Mouse (Mus musculus) activated CD4-positive, CD25-positive, alpha-beta regulatory T cell, adult 4 months (primary cell): ENCODE data around the gene 1700008O03Rik. TPM values are rescaled to one million over a fixed set of nuclear protein-coding genes. Genes with fewer than 3 reads are reported as not detected.

Experiments used
- ATAC-seq: one replicate; pipeline ENCODE4 v1.8.0; 2017
- polyA plus RNA-seq, 2 experiments: library from polyadenylated mRNA; unstranded; fragments of 100-300 nt; shearing (Covaris generic); gene quantifications; one replicate each; pipeline ENCODE4 v1.2.1; 2017

1700008O03Rik gene
- polyA plus RNA-seq, 2 experiments from 2014 or later, result 0.59 to 0.66 TPM

DNA sequence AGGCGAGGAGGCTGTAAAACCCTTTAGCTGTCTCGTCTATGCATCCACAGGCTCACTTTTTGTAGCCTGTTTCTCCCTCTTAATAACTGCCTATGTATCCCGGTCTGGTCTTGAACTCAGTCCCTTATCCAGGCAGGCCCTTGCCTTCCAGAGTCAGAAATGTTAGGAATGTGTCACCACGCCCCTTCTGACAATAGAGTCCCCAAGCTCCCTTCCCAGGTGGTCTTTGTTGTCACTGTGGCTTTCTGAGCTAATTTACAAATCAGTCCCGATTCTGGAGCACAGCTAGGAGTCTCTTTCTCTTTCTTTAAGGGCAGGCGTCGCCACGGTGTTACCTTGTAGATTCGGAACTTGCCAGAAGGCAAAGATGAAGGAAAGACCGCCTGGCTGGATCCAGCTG, 10.4 kb downstream of the 1700008O03Rik start:
- no peak for ATAC-seq

DNA sequence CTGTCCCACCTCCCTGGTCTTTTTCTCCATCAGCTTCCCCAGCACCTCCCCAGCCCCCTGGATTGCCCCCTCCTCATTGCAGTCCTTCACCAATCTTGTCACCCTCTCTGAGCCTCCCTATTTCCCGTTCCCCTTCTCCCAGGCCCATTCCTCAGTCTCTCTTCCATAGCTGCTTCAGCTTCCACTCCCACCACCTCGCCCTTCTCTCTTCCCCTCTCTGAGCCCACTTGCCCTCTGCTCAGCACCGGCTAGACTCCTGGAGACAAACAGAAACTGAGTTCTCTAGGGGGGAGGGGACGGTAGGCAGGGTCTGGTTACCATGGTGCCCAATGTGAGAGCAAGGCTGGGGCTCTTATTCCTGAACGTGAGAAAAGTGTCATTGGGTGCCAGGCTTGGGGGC, 10.9 kb downstream of the 1700008O03Rik start:
- no peak for ATAC-seq

DNA sequence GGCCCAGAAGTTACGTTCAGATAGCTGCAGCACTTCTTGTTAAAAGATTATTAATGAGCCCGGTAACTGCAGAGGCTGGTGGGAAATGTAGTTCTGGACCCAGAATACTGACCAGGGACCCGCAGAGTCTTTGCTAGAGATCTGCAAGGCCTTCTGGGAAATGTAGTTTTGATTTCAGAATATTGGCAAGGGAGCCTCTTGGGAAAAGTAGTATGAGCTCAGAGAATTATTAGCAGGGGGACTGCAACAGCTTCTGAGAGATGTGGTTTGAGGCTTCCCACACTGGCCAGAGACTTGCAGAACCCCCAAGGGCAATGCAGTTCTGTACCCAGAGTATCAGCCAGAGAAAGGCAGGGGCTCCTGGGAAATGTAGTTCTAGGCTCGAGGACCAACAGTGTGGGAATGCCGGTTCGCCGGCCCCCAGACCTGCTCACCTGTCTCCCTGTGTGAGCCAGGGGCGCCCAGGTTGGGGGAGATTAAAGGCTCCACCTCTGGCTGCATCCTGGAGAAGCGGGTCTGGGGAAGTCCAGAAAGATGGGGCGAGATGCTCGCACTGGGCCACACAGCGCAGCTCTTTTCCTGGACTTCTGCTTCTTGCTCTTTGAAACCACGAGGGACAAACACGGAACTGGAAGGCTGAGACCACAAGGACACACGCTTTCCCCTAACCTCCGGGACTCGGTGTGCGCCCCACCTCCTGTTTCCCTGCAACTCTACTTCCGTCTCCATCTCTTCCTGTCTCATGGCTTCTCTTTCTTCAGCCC, 11.5 kb downstream of the 1700008O03Rik start:
- peak; percentile 97 for ATAC-seq

DNA sequence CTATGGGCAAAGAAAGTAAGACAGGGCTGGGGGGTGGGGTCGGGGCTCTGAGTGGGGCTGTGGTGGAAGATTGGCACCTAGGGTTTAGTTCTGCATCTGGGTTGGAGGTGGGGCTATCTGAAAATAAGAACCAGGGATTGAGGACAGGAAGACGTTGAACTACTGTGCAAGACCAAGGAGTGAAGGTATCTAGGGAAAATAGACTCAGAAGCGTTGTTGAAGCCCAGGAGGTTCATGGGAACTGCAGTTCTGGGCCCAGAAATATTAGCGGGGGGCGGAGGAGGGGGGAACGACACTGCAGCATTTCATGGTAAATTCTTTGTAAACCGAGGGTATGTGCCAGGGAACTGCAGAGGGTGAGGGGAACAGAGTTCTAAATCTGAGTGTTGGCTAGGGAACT, 12.2 kb downstream of the 1700008O03Rik start:
- no peak for ATAC-seq

DNA sequence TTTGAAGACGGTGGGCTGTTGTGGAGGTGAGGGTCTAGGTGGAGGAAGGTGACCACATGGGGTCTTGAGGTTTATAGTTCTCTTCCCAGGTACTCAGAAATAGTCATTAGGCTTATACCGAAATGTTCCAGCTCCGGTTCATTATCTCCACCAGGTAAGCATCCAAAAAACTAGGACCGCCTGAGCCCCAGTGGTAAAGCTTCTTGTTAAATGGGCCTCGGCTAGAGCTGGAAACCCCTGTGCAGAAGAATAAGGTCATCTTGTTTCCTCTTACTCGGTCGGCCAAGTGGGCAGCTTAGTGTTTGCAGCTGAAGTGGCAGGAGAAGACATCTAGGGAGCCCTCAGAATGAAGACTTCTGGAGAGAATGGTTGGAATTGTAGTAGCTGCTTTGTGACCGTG, 12.9 kb downstream of the 1700008O03Rik start:
- no peak for ATAC-seq

DNA sequence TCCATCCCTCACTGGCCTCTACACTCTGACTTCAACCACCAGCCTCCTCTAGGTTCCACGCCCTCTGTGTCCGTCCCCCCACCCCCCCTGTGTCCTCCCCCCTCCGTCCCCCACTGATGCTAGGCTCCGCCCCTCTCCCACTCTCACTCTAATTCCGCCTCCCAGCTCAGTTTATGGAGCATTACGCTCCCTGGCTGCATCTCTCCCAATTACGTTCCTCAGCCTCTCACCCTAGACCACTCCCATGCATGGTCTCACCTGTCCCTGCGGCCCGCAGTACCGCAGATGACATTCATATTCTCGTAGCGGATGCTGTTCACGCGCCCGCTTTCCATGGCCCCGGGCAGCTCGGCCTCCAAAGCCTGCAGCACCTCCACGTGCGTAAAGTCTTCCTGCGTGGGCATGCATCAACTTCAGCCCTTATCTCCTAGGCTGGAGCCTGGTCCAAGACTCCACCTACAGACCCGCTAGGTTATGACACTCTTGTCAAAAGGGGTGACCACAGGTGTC, 24.8 kb downstream of the 1700008O03Rik start:
- no peak for ATAC-seq

DNA sequence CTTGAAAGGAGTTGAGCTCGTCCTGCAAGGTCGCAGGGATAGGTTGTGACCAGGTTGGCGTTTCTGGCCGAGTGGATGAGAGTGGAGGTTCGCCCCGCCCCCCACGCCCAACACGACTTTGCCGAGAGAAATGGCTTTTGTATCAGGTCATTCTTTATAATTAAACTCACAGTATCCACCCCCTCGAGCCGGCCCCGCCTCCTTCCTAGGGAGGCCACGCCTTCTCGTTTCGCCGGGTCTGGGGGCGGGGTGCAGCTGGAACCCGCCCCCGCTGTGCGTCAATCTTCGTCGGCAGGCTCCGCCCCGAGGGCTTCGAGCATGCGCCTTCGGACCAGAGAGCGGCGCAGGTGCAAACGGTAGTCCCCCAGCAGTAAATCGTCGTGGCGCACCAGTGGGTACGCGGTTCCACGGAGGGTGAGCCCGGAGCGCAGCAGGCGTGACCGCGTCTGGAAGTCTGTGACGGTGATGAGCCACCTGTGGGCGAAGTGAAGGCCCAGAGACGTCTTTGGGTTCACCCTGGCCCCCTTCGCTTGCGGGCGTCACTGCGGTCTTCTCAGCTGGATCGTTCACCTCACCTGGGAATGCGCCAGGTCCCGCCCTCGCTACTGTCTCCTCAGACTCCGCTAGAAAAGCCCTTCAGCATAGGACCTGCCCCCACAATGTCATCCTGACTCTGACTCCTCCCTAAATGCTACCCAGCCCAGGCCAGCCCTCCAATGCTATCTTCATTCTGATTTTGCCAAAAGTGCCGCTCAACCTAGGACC, 25.5 kb downstream of the 1700008O03Rik start:
- ATAC-seq, result peak; percentile 78

DNA sequence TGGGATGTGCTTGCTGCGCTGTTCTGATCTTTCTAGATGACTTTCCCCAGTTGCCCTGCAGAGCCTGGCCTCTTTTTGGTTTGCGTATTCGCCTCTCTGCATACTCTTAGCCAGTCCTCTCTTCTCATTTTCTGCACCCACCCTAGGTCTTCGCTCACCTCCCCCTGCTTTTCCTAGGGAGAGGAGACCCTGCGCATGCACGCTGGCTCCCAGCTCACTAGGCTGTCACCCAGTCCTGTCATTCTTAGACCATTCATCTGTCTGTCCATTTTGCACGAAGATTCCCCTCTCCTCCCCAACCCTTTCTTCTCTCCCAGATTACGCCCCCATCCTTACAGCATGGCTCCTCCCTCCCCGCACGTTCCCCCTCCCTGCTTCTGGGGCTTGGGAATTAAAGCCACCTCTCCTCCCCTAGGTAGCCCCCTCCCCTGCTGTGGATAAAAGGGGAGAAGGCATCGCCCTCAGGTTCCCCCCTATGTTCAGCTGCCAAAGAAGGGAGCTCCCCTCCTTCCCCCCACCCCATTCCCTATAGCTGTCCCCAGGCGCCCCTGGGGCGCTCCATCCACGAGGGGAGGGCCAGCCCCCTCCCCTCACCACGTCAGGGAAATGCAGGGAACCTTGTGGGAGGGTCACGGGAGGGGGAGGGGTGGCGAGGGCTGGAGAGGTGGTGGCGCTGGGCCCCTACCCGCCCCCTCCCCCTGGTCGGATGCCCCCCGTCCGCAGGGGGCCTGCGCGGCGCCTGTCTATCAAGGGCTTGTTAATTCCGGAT, 26.6 kb downstream of the 1700008O03Rik start:
- no peak for ATAC-seq

DNA sequence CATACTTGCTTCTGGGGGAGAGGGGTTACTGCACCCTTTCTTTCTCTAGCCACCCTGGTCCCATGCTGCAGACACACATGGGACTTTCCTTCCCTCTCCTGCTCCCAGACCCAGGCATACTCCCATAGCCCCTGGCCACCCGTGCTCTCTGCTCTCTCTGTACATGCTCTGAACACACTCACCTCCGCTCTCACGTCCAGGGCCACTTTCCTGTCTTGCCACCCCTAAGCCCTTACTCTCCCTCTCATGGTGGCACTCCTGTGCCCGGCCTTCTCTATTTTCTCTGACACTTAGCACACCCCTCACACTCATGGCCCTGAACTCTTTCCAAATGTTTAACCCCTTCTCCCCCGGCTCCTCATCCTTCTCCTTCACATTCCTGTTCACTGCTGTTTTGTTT, 27.6 kb downstream of the 1700008O03Rik start:
- no peak for ATAC-seq

DNA sequence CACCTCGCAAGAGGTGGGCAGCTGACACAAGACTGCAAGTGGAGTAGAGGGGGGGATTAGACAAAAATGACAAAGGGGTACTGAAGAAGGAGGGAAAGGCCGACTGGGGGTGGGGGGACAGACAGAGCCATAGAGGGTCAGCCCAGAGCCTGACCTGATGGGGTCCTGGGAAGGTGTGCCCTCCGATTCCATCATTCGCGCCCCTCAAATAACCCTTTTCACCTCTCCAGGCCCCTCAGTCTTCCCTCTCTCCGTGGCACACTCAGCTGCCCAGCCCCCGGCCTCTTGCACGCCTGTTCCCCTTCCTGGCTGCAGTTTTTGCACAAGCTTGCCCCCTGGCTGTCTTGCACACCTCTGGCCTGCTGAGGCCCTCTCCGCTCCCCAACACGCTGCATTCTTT, 28.1 kb downstream of the 1700008O03Rik start:
- no peak for ATAC-seq

DNA sequence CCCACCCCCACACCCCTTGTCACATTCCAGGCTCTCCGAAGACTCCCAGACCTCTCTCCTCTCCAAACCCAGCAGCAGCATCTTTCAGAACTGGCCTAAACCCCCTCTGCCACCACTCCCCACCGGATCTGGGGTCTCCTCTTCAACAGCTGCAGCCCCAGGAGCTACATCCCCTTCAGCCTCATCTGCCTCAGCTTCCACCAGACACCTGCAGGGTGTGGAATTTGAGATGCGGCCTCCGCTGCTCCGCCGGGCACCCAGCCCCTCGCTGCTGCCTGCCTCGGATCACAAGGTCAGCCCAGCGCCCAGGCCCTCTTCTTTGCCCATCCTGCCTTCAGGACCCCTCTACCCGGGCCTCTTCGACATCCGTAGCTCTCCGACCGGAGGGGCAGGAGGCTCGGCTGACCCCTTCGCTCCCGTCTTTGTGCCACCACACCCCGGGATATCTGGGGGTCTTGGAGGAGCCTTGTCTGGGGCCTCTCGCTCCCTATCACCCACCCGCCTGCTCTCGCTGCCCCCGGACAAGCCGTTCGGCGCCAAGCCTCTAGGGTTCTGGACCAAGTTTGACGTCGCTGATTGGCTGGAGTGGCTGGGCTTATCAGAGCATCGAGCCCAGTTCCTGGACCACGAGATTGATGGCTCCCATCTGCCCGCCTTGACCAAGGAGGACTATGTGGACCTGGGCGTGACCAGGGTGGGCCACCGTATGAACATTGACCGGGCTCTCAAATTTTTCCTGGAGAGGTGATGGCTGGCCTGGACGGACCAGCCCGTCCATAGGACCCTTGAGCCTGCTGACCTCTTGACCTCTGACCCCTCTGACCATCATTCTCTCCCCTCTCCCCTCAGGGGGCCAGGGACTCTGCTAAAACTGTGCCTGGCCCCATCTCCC, 28.8 kb downstream of the 1700008O03Rik start:
- no peak for ATAC-seq

DNA sequence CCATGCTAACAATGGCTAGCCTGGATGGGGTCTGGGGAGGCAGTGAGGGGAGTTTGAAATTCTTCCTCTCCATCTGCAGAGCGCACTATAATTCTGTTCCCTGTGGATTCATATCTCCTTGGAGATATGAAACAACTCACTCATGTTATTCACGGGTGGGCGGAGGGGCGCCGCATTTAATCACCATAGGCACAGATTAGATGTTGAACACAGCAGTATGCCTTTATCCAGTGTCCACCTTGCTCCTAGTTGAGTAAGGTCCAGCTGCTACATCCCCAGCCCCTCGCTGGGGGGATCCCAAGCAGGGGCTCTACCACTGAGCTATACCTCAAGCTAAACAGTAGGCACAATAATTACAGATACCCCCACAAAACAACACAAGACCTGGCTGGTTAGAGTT, 30.2 kb downstream of the 1700008O03Rik start:
- ATAC-seq, result no peak

DNA sequence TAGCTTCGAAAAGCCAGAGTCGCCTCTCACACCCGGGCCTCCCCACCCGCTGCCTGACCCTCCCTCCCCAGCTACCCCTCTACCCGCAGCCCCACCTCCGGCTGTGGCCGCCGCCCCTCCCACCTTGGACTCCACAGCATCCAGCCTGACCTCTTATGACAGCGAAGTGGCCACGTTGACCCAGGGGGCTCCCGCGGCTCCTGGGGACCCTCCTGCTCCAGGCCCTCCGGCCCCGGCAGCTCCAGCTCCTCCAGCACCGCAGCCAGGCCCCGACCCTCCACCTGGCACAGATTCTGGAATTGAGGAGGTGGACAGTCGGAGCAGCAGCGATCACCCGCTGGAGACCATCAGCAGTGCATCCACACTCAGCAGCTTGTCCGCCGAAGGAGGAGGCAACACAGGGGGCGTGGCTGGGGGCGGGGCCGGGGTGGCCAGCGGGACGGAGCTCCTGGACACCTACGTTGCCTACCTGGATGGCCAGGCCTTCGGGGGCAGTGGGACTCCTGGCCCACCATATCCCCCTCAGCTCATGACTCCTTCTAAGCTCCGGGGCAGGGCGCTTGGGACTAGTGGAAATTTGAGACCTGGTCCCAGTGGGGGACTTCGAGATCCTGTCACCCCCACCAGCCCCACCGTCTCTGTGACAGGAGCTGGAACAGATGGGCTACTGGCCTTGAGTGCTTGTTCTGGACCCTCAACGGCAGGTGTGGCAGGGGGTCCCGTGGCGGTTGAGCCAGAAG, 31.8 kb downstream of the 1700008O03Rik start:
- ATAC-seq, result no peak

DNA sequence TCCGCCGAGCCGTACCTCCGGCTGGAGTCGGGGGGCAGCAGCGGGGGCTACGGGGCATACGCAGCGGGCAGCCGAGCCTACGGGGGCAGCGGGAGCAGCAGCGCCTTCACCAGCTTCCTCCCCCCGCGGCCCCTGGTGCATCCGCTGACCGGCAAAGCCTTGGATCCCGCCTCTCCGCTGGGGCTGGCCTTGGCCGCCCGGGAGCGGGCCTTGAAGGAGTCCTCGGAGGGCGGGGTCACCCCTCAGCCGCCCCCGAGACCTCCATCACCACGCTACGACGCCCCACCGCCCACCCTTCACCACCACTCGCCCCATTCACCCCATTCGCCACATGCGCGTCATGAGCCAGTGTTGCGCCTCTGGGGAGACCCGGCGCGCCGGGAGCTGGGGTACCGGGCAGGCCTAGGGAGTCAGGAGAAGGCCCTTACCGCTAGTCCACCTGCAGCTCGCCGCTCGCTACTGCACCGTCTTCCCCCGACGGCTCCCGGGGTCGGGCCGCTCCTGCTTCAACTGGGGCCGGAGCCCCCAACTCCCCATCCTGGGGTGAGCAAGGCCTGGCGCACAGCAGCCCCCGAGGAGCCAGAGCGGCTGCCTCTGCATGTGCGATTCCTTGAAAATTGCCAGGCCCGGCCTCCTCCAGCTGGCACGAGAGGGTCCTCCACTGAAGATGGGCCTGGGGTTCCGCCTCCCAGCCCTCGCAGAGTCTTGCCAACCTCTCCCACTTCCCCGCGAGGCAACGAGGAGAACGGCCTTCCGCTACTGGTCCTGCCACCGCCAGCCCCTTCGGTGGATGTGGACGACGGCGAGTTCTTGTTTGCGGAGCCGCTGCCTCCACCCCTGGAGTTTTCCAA, 32.6 kb downstream of the 1700008O03Rik start:
- no peak for ATAC-seq

DNA sequence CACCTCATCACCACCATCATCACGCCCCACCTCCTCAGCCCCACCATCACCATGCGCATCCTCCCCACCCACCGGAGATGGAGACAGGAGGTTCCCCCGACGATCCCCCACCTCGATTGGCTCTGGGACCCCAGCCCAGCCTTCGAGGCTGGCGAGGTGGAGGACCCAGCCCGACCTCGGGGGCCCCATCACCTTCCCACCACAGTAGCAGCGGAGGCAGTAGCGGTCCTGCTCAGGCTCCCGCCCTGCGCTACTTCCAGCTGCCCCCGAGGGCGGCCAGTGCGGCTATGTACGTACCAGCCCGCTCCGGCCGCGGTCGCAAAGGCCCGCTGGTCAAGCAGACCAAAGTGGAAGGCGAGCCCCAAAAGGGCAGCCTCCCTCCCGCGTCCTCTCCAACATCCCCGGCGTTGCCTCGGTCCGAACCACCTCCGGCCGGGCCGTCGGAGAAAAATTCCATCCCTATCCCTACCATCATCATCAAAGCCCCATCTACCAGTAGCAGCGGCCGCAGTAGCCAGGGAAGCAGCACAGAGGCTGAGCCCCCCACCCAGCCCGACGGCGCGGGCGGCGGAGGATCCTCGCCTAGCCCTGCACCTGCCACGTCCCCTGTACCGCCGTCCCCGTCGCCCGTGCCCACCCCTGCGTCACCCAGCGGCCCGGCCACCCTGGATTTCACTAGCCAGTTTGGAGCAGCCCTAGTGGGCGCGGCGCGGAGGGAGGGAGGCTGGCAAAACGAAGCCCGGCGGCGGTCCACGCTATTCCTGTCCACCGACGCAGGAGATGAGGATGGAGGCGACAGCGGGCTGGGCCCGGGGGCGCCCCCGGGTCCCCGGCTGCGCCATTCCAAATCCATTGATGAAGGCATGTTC, 33.5 kb downstream of the 1700008O03Rik start:
- no peak for ATAC-seq

DNA sequence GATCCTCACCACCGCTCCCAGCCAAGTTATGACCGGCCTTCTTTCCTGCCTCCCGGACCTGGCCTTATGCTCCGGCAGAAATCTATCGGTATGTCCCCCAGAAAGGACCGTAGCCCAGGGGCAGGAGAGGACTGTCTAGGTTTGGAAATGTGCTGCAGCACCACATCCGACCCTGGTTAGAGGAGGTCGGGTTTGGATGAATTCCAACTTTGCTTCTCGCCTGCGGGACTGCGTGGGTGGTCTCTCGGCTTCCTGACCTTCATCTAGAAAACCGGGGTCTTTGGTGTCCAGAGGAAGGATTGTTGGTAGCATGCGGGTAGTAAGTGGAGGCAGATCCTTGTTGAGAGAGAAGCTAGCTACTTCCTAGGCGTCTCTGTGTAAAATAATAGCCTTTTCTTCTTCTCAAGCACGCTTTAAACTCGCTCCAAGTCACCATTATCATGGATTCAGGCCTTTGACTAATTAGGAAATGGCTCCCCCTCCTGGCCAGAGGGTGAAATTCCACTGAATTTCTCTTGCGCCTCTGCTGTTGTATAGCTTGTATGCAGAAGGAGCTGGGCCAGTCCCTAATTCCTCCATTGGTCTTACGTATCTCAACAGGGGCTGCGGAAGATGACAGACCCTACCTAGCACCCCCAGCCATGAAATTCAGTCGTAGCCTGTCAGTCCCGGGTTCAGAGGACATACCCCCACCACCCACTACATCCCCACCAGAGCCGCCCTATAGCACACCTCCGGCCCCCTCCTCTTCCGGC, 34.5 kb downstream of the 1700008O03Rik start:
- peak; percentile 79 for ATAC-seq

DNA sequence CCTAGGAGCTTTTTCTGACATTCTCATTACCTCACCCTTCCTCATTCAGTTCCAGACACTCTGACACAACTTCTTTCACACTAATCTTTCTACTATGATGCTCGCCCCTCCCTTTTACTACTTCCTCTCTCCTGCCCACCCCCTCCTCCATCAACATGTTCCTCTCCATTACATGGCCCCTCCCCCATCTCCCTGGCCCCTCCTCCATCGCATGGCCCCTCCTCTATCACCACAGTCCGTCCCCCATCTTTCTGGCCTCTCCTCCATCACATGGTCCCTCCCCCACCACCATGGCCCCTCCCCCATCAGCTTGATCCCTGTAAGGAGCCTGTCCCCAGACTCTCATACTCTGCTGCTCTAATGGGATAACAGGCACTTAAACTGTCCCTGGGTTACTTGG, 36.6 kb downstream of the 1700008O03Rik start:
- ATAC-seq, result no peak

DNA sequence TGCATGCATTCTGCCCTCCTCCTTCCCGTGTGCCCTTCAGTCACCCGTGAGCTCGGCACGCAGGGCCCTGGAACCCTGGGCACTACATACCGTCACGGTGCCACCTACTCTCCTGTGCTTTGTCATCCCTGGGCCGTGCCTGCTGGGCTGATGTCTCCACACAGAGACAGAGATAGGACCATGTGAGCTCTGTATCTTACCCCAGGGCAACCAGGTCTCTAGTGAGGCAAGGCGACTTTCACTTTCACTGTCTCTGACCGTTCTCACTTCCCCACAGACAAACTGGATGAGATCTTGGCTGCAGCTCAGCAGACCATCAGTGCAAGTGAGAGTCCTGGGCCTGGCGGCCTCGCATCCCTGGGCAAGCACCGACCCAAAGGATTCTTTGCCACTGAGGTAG, 41.0 kb downstream of the 1700008O03Rik start:
- ATAC-seq, result peak; percentile 52
